Mouse (Mus musculus): ENCODE measurements around the gene Zc3h13.

DNA sequence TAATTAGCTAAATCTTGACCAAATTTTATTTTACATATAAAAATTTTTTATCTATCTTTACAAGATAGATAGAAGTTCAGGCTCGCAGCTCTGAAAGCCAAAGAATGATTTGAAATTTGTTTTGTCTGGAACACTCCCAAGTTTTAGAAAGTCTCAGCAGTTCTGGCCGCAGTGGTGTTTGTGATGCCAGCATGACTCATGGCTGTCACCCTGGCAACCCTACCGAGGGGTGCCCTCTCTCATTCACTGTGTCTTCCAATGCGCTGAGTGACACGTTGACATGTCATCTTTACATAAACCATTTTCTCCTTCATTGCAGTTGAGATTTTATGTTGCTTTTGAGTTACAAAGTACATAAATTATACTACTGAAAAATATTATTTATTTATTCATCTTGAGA is 85.7 kb downstream of the Zc3h13 start:
- TF ChIP-seq GATA1 (IDR thresholded peaks at IDR 0.05; ENCODE audit: borderline replicate concordance, low read length) (no peak), FLI1 (IDR thresholded peaks at IDR 0.05; ENCODE audit: low read length) (no peak)
